Mouse (Mus musculus): ENCODE results near the gene Tgfbrap1.

Tgfbrap1 gene

GRCm38 (mm10) chr1:43110556-43110955 lies 12.1 kb upstream of the Tgfbrap1 start:
- DNase-seq (ENCODE audit: low spot score) = no peak

- DNase-seq (ENCODE audit: low spot score) = no peak
These were observed 10.3 kb upstream of the Tgfbrap1 start for GRCm38 (mm10) chr1:43108729-43109128.

GRCm38 (mm10) chr1:43094206-43094605 lies 4.2 kb downstream of the Tgfbrap1 start:
- DNase-seq (ENCODE audit: low spot score) = no peak

GRCm38 (mm10) chr1:43092056-43093015 lies 6.1 kb downstream of the Tgfbrap1 start:
- DNase-seq (ENCODE audit: low spot score) = peak; percentile 40

GRCm38 (mm10) chr1:43091306-43092055 lies 7.0 kb downstream of the Tgfbrap1 start:
- DNase-seq (ENCODE audit: low spot score) = no peak

GRCm38 (mm10) chr1:43090418-43090817 lies 8.0 kb downstream of the Tgfbrap1 start:
- DNase-seq (ENCODE audit: low spot score) = no peak

GRCm38 (mm10) chr1:43082946-43083345 lies 15.5 kb downstream of the Tgfbrap1 start:
- no peak for DNase-seq (ENCODE audit: low spot score)

GRCm38 (mm10) chr1:43078124-43078523 lies 20.3 kb downstream of the Tgfbrap1 start:
- DNase-seq (ENCODE audit: low spot score) = no peak

- no peak for DNase-seq (ENCODE audit: low spot score)
These were observed 23.6 kb downstream of the Tgfbrap1 start for GRCm38 (mm10) chr1:43074791-43075190.

GRCm38 (mm10) chr1:43072561-43072960 lies 25.9 kb downstream of the Tgfbrap1 start:
- DNase-seq (ENCODE audit: low spot score) = no peak

GRCm38 (mm10) chr1:43072028-43072427 lies 26.4 kb downstream of the Tgfbrap1 start:
- no peak for DNase-seq (ENCODE audit: low spot score)

- no peak for DNase-seq (ENCODE audit: low spot score)
These were observed 27.7 kb downstream of the Tgfbrap1 start for GRCm38 (mm10) chr1:43070726-43071125.

- DNase-seq (ENCODE audit: low spot score) = no peak
These were observed 30.9 kb downstream of the Tgfbrap1 start for GRCm38 (mm10) chr1:43067551-43067950.

- no peak for DNase-seq (ENCODE audit: low spot score)
These were observed 31.9 kb downstream of the Tgfbrap1 start for GRCm38 (mm10) chr1:43066573-43066972.

- no peak for DNase-seq (ENCODE audit: low spot score)
These were observed 32.7 kb downstream of the Tgfbrap1 start for GRCm38 (mm10) chr1:43065615-43066310.

- no peak for DNase-seq (ENCODE audit: low spot score)
These were observed 46.5 kb downstream of the Tgfbrap1 start for GRCm38 (mm10) chr1:43051903-43052302.

- DNase-seq (ENCODE audit: low spot score) = no peak
These were observed 50.6 kb downstream of the Tgfbrap1 start for GRCm38 (mm10) chr1:43047811-43048210.

- no peak for DNase-seq (ENCODE audit: low spot score)
These were observed 51.4 kb downstream of the Tgfbrap1 start for GRCm38 (mm10) chr1:43046990-43047389.

GRCm38 (mm10) chr1:43045204-43045982 lies 53.0 kb downstream of the Tgfbrap1 start:
- no peak for DNase-seq (ENCODE audit: low spot score)

- DNase-seq (ENCODE audit: low spot score) = no peak
These were observed 56.2 kb downstream of the Tgfbrap1 start for GRCm38 (mm10) chr1:43042271-43042670.

- no peak for DNase-seq (ENCODE audit: low spot score)
These were observed 62.4 kb downstream of the Tgfbrap1 start for GRCm38 (mm10) chr1:43036014-43036413.

Measured in ovary, adult 18-20 months (tissue).